Mouse (Mus musculus) embryo, embryonic 10.5 days (tissue): ENCODE data around the gene Srd5a3.

ENCODE experiments used
- DNase-seq: peaks from one replicate; pipeline ENCODE4 v3.0.0-alpha.2; 2015; ENCODE audit warnings: low spot score

Srd5a3 gene

DNA sequence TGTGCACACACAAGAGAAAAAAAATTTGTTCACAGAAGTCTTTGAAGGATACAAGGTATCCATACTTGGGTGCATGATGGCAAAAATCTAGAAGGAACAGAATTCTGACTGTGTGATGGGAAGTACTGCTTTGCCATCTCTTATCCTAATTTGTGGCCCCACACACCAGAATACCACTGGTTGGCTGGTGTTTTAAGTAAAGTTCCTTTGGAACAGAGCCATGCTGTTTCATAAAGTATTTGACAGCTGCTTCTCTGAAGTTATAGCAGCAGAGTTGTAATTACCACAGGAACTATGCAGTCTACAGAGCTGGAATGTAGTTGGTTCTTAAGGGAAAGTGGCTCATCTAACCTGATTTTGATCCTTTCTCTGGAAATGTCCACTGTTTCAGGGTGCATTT lies 53.0 kb downstream of the Srd5a3 start:
- no peak for DNase-seq

DNA sequence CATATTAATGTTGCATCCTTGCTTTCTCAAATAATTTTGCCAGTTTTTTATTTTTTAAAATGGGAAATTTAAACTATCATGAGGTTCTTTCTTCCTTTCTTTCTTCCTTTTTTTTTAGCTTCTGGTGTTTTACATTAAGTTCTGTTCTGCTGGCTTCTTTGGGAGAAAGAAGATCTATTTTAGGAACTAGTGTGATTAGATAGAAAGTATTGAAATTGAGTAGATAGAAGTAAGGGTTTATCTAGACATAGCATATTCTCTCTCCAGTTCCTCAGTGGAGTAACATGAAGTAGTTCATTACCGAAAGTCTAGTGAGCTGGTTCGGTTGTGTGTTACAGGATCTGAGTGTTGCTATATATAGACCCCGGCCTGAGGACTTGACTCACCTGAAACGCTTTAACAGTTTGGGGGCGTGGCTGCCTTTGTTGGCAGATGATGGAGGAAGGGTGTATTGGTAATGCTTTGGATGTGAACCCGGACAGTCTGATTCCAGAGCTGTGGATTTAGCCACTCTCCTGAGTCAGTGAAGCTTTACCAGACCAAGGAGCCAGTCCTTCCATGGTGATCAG lies 54.4 kb downstream of the Srd5a3 start:
- DNase-seq = no peak

DNA sequence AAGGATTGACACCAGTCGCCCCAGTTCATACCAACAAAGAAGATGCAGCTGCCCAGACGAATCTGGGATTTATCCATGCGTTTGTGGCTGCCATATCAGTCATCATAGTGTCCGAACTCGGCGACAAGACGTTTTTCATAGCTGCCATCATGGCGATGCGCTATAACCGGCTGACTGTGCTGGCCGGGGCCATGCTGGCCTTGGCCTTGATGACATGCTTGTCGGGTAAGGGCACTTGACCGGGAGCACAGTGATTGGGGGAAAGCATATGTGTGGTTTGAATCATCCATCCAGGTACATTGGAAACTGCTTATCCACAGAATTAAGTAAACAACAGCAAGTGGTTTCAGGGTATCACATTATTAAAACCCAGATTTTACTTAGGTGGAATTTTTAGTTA lies 59.3 kb downstream of the Srd5a3 start:
- no peak for DNase-seq

DNA sequence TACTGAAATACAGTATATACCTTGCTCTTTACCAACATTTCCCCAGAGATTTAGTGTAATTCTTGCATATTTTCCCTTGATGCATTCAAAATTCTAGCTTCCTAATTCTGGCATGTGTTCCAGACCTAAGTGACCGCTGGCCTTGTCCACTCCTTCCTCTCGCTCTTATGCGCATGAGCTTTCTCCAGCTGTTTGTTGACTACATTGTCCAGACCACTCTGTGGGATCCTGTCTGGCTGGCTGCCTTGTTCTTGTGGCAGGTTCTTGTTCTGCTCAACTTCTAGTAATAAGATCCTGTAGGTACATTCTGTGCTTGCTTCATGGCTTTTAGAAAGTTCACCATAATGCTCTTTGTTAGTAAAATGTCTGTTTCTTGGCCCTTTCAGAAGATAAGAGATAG lies 63.1 kb downstream of the Srd5a3 start:
- no peak for DNase-seq
